In the genomic region with DNA sequence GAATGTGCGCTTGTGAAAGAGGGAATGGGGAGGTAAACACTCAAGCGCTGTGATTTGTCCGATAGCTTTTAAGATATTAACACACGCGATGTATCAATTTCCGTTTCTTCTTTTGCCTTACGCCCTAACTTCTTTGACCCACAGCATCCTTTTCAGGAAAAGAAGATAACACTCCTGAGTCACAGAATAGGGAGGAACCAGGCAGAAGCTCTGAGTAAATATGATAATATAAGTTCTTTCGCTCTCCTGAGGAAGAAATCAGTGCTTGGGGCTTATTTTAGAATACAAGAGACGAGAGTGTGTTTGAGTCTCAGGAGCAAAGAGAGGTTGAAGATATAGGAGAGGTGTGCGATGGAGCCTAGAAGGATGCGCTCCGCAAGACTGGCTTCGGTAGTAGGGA, we compare ENCODE assay signal across 8 mouse cellular contexts. TPM values are rescaled to one million over a fixed set of nuclear protein-coding genes. Genes with fewer than 3 reads are reported as not detected.
DNase-seq lines count a peak whose midpoint lies in the region; ATAC-seq and TF ChIP-seq lines count a peak whose summit lies in the region.

No protein-coding gene starts in this region.

- H3K4me2 ChIP-seq in lung, embryonic 14.5 days = peak overlapping the region; percentile 71
- H3K4me2 ChIP-seq in embryonic facial prominence, embryonic 15.5 days (replicated peaks) = peak overlapping the region; percentile 90
- peak overlapping the region; percentile 84 for H3K4me2 ChIP-seq in intestine, postnatal 0 days (replicated peaks; ENCODE audit: low read depth)
- peak overlapping the region; percentile 79 for H3K4me2 ChIP-seq in neural tube, embryonic 14.5 days (ENCODE audit: low read depth, low read length)

- ATAC-seq in lung, embryonic 14.5 days (ENCODE audit: insufficient read depth) = no peak
- no peak for ATAC-seq in embryonic facial prominence, embryonic 15.5 days (ENCODE audit: insufficient number of reproducible peaks, low FRiP score, low TSS enrichment, low read depth)
- ATAC-seq in intestine, postnatal 0 days = no peak
- ATAC-seq in neural tube, embryonic 14.5 days (ENCODE audit: low read depth) = no peak

- H3K4me3 ChIP-seq in lung, embryonic 14.5 days (ENCODE audit: low read depth, low read length) = peak overlapping the region; percentile 34
- peak overlapping the region; percentile 50 for H3K4me3 ChIP-seq in embryonic facial prominence, embryonic 15.5 days (replicated peaks)
- peak overlapping the region; percentile 42 for H3K4me3 ChIP-seq in intestine, postnatal 0 days (ENCODE audit: low read depth, low read length)
- H3K4me3 ChIP-seq in neural tube, embryonic 14.5 days (ENCODE audit: low read depth, low read length) = peak overlapping the region; percentile 57

- H3K36me3 ChIP-seq in lung, embryonic 14.5 days (ENCODE audit: insufficient read depth) = no peaks in the 10 kb centered on the region
- no peaks in the 10 kb centered on the region for H3K36me3 ChIP-seq in embryonic facial prominence, embryonic 15.5 days
- no peaks in the 10 kb centered on the region for H3K36me3 ChIP-seq in intestine, postnatal 0 days (ENCODE audit: control insufficient read depth, insufficient read depth)
- no peaks in the 10 kb centered on the region for H3K36me3 ChIP-seq in neural tube, embryonic 14.5 days (ENCODE audit: control insufficient read depth, insufficient read depth, low read length)

- WGBS in lung, embryonic 14.5 days = 16% methylated on average over 13 of the region's 13 CpGs
- 14% methylated on average over 13 of the region's 13 CpGs for WGBS in embryonic facial prominence, embryonic 15.5 days
- 11% methylated on average over 13 of the region's 13 CpGs for WGBS in intestine, postnatal 0 days
- 12% methylated on average over 13 of the region's 13 CpGs for WGBS in neural tube, embryonic 14.5 days

- no peak overlapping the region for H3K9ac ChIP-seq in lung, embryonic 14.5 days
- H3K9ac ChIP-seq in embryonic facial prominence, embryonic 15.5 days = no peak overlapping the region
- peak overlapping the region; percentile 17; the same call in 1 of the 2 replicates for H3K9ac ChIP-seq in intestine, postnatal 0 days (ENCODE audit: low read depth, low read length)
- no peak overlapping the region; the same call in 1 of the 2 replicates for H3K9ac ChIP-seq in neural tube, embryonic 14.5 days (replicated peaks; ENCODE audit: low read depth, low read length)

- H3K27ac ChIP-seq in lung, embryonic 14.5 days (ENCODE audit: low read depth) = no peak overlapping the region
- no peak overlapping the region for H3K27ac ChIP-seq in embryonic facial prominence, embryonic 15.5 days (replicated peaks)
- no peak overlapping the region for H3K27ac ChIP-seq in intestine, postnatal 0 days (ENCODE audit: low read depth, low read length)
- no peak overlapping the region for H3K27ac ChIP-seq in neural tube, embryonic 14.5 days (ENCODE audit: low read depth, low read length)

- DNase-seq in lung, embryonic 14.5 days = no peak
- no peak for DNase-seq in lung, postnatal 10 days
- no peak for DNase-seq in thymus, postnatal 25 days
- no peak for DNase-seq in thymus, postnatal 14 days
- no peak for DNase-seq in frontal cortex, postnatal 25 days (ENCODE audit: low spot score in 2 of 2)

- H3K27me3 ChIP-seq in lung, embryonic 14.5 days (ENCODE audit: insufficient read depth, low read length) = no peaks in the 10 kb centered on the region
- H3K27me3 ChIP-seq in embryonic facial prominence, embryonic 15.5 days = peaks cover 27% of the 10 kb centered on the region
- peaks cover 17% of the 10 kb centered on the region for H3K27me3 ChIP-seq in intestine, postnatal 0 days (replicated peaks; ENCODE audit: control insufficient read depth, insufficient read depth, low read length)
- H3K27me3 ChIP-seq in neural tube, embryonic 14.5 days (ENCODE audit: control insufficient read depth, insufficient read depth, low read length) = no peaks in the 10 kb centered on the region

- peaks cover 3% of the 10 kb centered on the region; the same call in 1 of the 2 replicates for H3K4me1 ChIP-seq in lung, embryonic 14.5 days (ENCODE audit: insufficient read depth)
- H3K4me1 ChIP-seq in embryonic facial prominence, embryonic 15.5 days = peaks cover 16% of the 10 kb centered on the region
- 0 out of 2 replicates have a peak, but pooled peaks cover 5% of the 10 kb centered on the region for H3K4me1 ChIP-seq in intestine, postnatal 0 days (replicated peaks; ENCODE audit: control insufficient read depth, insufficient read depth, low read length)
- peaks cover 6% of the 10 kb centered on the region for H3K4me1 ChIP-seq in neural tube, embryonic 14.5 days (ENCODE audit: control insufficient read depth, insufficient read depth, low read length)

- TF ChIP-seq CTCF in lung, embryonic 14.5 days (IDR thresholded peaks at IDR 0.05; ENCODE audit: low read depth) = no peak
- TF ChIP-seq CTCF in intestine, postnatal 0 days (IDR thresholded peaks at IDR 0.05; ENCODE audit: low read depth) = no peak

- no peaks in the 10 kb centered on the region for H3K9me3 ChIP-seq in lung, embryonic 14.5 days (ENCODE audit: low read depth, low read length)
- no peaks in the 10 kb centered on the region for H3K9me3 ChIP-seq in embryonic facial prominence, embryonic 15.5 days (replicated peaks)
- H3K9me3 ChIP-seq in intestine, postnatal 0 days (ENCODE audit: control insufficient read depth) = no peaks in the 10 kb centered on the region
- no peaks in the 10 kb centered on the region for H3K9me3 ChIP-seq in neural tube, embryonic 14.5 days (ENCODE audit: control insufficient read depth, low read length)

RNA-seq across cellular contexts. Expression of a gene that starts 0.3 kb away (rescaled TPM):
- polyA plus RNA-seq in lung, embryonic 14.5 days (2014; fragmentation: Nextera tagmentation; extraction: Ambion mirVana) = 0.41 and 0.45 TPM in 2 replicates
- polyA plus RNA-seq in embryonic facial prominence, embryonic 15.5 days (2015; fragmentation: Nextera tagmentation; extraction: Ambion mirVana) = 0.48 and 0.62 TPM in 2 replicates
- polyA plus RNA-seq in intestine, postnatal 0 days (2015; fragmentation: Nextera tagmentation; extraction: Ambion mirVana) = 2.2 and 2.3 TPM in 2 replicates
- 28.8 and 34.8 TPM in 2 replicates for polyA plus RNA-seq in neural tube, embryonic 14.5 days (2014; fragmentation: Nextera tagmentation; extraction: Ambion mirVana)

RNA-seq across cellular contexts. Expression of a gene that starts 37.8 kb away (rescaled TPM):
- 0.18 TPM in 1 of 2 replicates, not detected in the other for polyA plus RNA-seq in lung, embryonic 14.5 days (2014; fragmentation: Nextera tagmentation; extraction: Ambion mirVana)
- polyA plus RNA-seq in embryonic facial prominence, embryonic 15.5 days (2015; fragmentation: Nextera tagmentation; extraction: Ambion mirVana) = 0.30 TPM in 1 of 2 replicates, not detected in the other
- polyA plus RNA-seq in intestine, postnatal 0 days (2015; fragmentation: Nextera tagmentation; extraction: Ambion mirVana) = 2.5 and 3.0 TPM in 2 replicates
- 0.68 and 0.94 TPM in 2 replicates for polyA plus RNA-seq in neural tube, embryonic 14.5 days (2014; fragmentation: Nextera tagmentation; extraction: Ambion mirVana)

RNA-seq across cellular contexts. Expression of a gene that starts 38.1 kb away (rescaled TPM):
- 67.3 and 68.2 TPM in 2 replicates for polyA plus RNA-seq in lung, embryonic 14.5 days (2014; fragmentation: Nextera tagmentation; extraction: Ambion mirVana)
- polyA plus RNA-seq in embryonic facial prominence, embryonic 15.5 days (2015; fragmentation: Nextera tagmentation; extraction: Ambion mirVana) = 91.5 and 92.2 TPM in 2 replicates
- polyA plus RNA-seq in intestine, postnatal 0 days (2015; fragmentation: Nextera tagmentation; extraction: Ambion mirVana) = 440 and 476 TPM in 2 replicates
- 49.0 and 63.3 TPM in 2 replicates for polyA plus RNA-seq in neural tube, embryonic 14.5 days (2014; fragmentation: Nextera tagmentation; extraction: Ambion mirVana)

RNA-seq across cellular contexts. Expression of a gene that starts 39.7 kb away (rescaled TPM):
- polyA plus RNA-seq in lung, embryonic 14.5 days (2014; fragmentation: Nextera tagmentation; extraction: Ambion mirVana) = 20.7 and 22.0 TPM in 2 replicates
- polyA plus RNA-seq in embryonic facial prominence, embryonic 15.5 days (2015; fragmentation: Nextera tagmentation; extraction: Ambion mirVana) = 31.1 and 36.1 TPM in 2 replicates
- 12.0 and 14.3 TPM in 2 replicates for polyA plus RNA-seq in intestine, postnatal 0 days (2015; fragmentation: Nextera tagmentation; extraction: Ambion mirVana)
- 246 and 258 TPM in 2 replicates for polyA plus RNA-seq in neural tube, embryonic 14.5 days (2014; fragmentation: Nextera tagmentation; extraction: Ambion mirVana)
